Mouse (Mus musculus) liver, embryonic 14.5 days (tissue): ENCODE data around the gene 2410004B18Rik.

Experiments used
- CTCF ChIP-seq: IDR thresholded peaks from 2 replicates; pipeline ENCODE4 v1.5.1; 2016; ENCODE audit warnings: antibody characterized with exemption, low read depth, control low read depth
- EP300 ChIP-seq: IDR thresholded peaks from 2 replicates; pipeline ENCODE4 v1.6.1; 2016; ENCODE audit warnings: antibody characterized with exemption, low read depth

- TF ChIP-seq CTCF (no peak), EP300 (no peak)
Observed at GRCm38 (mm10) chr3:145991130-145991529, 53.3 kb downstream of the 2410004B18Rik start.
